Mouse (Mus musculus) forebrain, embryonic 10.5 days (tissue): ENCODE data around the gene Xxylt1. TPM values are rescaled to one million over a fixed set of nuclear protein-coding genes. Genes with fewer than 3 reads are reported as not detected.

Experiments used
- DNase-seq: peaks from one replicate; pipeline ENCODE4 v3.0.0-alpha.2; 2017; ENCODE audit warnings: low spot score; ENCODE audit errors: extremely low spot score
- H3K27ac ChIP-seq: fragments of 300-500 bp; sonication (generic); 2 replicates; pipeline ENCODE4 v1.5.1; 2016; ENCODE audit warnings: mild to moderate bottlenecking
- H3K27me3 ChIP-seq: fragments of 300-500 bp; sonication (generic); 2 replicates; pipeline ENCODE4 v1.6.1; 2016; ENCODE audit warnings: mild to moderate bottlenecking; ENCODE audit not compliant: poor library complexity, severe bottlenecking
- H3K36me3 ChIP-seq: fragments of 300-500 bp; sonication (generic); replicated peaks from 2 replicates; pipeline ENCODE4 v1.6.1; 2016; ENCODE audit warnings: mild to moderate bottlenecking, moderate library complexity
- H3K4me1 ChIP-seq: fragments of 300-500 bp; sonication (generic); 2 replicates; pipeline ENCODE4 v1.6.1; 2016
- H3K4me3 ChIP-seq: fragments of 300-500 bp; sonication (generic); 2 replicates; pipeline ENCODE4 v1.5.1; 2016; ENCODE audit warnings: mild to moderate bottlenecking, moderate library complexity
- H3K9me3 ChIP-seq: fragments of 300-500 bp; sonication (generic); 2 replicates; pipeline ENCODE4 v1.6.1; 2016; ENCODE audit warnings: mild to moderate bottlenecking, moderate library complexity
- WGBS: fragments of 180-500 bp; shearing (Covaris S2); methylation state at CpG from one replicate; pipeline ENCODE4 v1.1.7; 2016; 5-methylcytosine and 5-hydroxymethylcytosine counted together
- polyA plus RNA-seq: library from polyadenylated mRNA; unstranded; fragments of >200 nt; fragmentation: Nextera tagmentation; extraction: Ambion mirVana; gene quantifications from 2 replicates; pipeline ENCODE4 v1.2.1, GENCODE M21; 2016

The Xxylt1 gene
- polyA plus RNA-seq, 1 experiment from 2014 or later = 13.9 TPM

GRCm38 (mm10) chr16:30960266-30960665, 121.0 kb downstream of the Xxylt1 start:
- 97% methylated on average over 4 of the region's 4 CpGs for WGBS
- no peaks in the 10 kb centered on the region for H3K9me3 ChIP-seq

GRCm38 (mm10) chr16:30959692-30960091, 121.5 kb downstream of the Xxylt1 start:
- Histone ChIP-seq H3K4me3 (no peak overlapping the region), H3K9me3 (no peaks in the 10 kb centered on the region), H3K36me3 (peaks cover 11% of the 10 kb centered on the region), H3K27ac (no peak overlapping the region), H3K4me1 (peaks cover 5% of the 10 kb centered on the region), H3K27me3 (no peaks in the 10 kb centered on the region)
- WGBS = 93% methylated on average over 12 of the region's 12 CpGs
- no peak for DNase-seq

More at GRCm38 (mm10) chr16:30960266-30960665, 121.0 kb downstream of the Xxylt1 start:
- H3K27me3 ChIP-seq = no peaks in the 10 kb centered on the region
- peaks cover 10% of the 10 kb centered on the region for H3K4me1 ChIP-seq
- H3K4me3 ChIP-seq = no peak overlapping the region
- H3K36me3 ChIP-seq = peaks cover 11% of the 10 kb centered on the region
- H3K27ac ChIP-seq = no peak overlapping the region
- no peak for DNase-seq

- Histone ChIP-seq H3K27me3 (no peaks in the 10 kb centered on the region), H3K36me3 (peaks cover 11% of the 10 kb centered on the region), H3K4me1 (no peaks in the 10 kb centered on the region), H3K27ac (no peak overlapping the region), H3K9me3 (no peaks in the 10 kb centered on the region), H3K4me3 (no peak overlapping the region)
- DNase-seq = no peak
- WGBS = 90% methylated on average over 8 of the region's 8 CpGs
Observed at GRCm38 (mm10) chr16:30956141-30956540, 125.1 kb downstream of the Xxylt1 start.

- H3K4me3 ChIP-seq = no peak overlapping the region
- WGBS = 67% methylated on average over 1 of the region's 1 CpGs
- no peak overlapping the region for H3K27ac ChIP-seq
- no peaks in the 10 kb centered on the region for H3K4me1 ChIP-seq
- no peaks in the 10 kb centered on the region for H3K27me3 ChIP-seq
- H3K36me3 ChIP-seq = peaks cover 5% of the 10 kb centered on the region; the same call in 1 of the 2 replicates
- no peak for DNase-seq
- no peaks in the 10 kb centered on the region for H3K9me3 ChIP-seq
Observed at GRCm38 (mm10) chr16:30948636-30949035, 132.6 kb downstream of the Xxylt1 start.

GRCm38 (mm10) chr16:30948216-30948615, 133.0 kb downstream of the Xxylt1 start:
- Histone ChIP-seq H3K4me3 (no peak overlapping the region), H3K27me3 (no peaks in the 10 kb centered on the region), H3K4me1 (no peaks in the 10 kb centered on the region), H3K27ac (no peak overlapping the region), H3K9me3 (no peaks in the 10 kb centered on the region), H3K36me3 (peaks cover 5% of the 10 kb centered on the region; the same call in 1 of the 2 replicates)
- WGBS = 90% methylated on average over 4 of the region's 4 CpGs
- DNase-seq = no peak

GRCm38 (mm10) chr16:30944886-30945285, 136.3 kb downstream of the Xxylt1 start:
- H3K9me3 ChIP-seq = no peaks in the 10 kb centered on the region
- H3K4me3 ChIP-seq = no peak overlapping the region
- no peak for DNase-seq
- 86% methylated on average over 8 of the region's 8 CpGs for WGBS
- peaks cover 5% of the 10 kb centered on the region; the same call in 1 of the 2 replicates for H3K36me3 ChIP-seq
- peaks cover 4% of the 10 kb centered on the region for H3K4me1 ChIP-seq
- H3K27ac ChIP-seq = no peak overlapping the region
- H3K27me3 ChIP-seq = no peaks in the 10 kb centered on the region

GRCm38 (mm10) chr16:30943919-30944318, 137.3 kb downstream of the Xxylt1 start:
- H3K9me3 ChIP-seq = no peaks in the 10 kb centered on the region
- no peak overlapping the region for H3K27ac ChIP-seq
- no peaks in the 10 kb centered on the region for H3K27me3 ChIP-seq
- H3K36me3 ChIP-seq = peaks cover 5% of the 10 kb centered on the region; the same call in 1 of the 2 replicates
- H3K4me1 ChIP-seq = peaks cover 13% of the 10 kb centered on the region
- no peak overlapping the region for H3K4me3 ChIP-seq
- WGBS = 90% methylated on average over 4 of the region's 4 CpGs
- DNase-seq = no peak

- no peak for DNase-seq
- 80% methylated on average over 2 of the region's 2 CpGs for WGBS
- Histone ChIP-seq H3K4me1 (peaks cover 26% of the 10 kb centered on the region), H3K9me3 (no peaks in the 10 kb centered on the region), H3K4me3 (no peak overlapping the region), H3K27ac (no peak overlapping the region), H3K36me3 (no peaks in the 10 kb centered on the region), H3K27me3 (no peaks in the 10 kb centered on the region)
Observed at GRCm38 (mm10) chr16:30940699-30941098, 140.5 kb downstream of the Xxylt1 start.

GRCm38 (mm10) chr16:30939903-30940302, 141.3 kb downstream of the Xxylt1 start:
- no peak for DNase-seq
- Histone ChIP-seq H3K4me1 (peaks cover 33% of the 10 kb centered on the region), H3K27me3 (no peaks in the 10 kb centered on the region), H3K36me3 (no peaks in the 10 kb centered on the region), H3K27ac (0 out of 2 replicates have a peak overlapping the region, but pooled peaks have one; percentile 30), H3K4me3 (no peak overlapping the region), H3K9me3 (no peaks in the 10 kb centered on the region)
- WGBS = 2% methylated on average over 3 of the region's 3 CpGs

GRCm38 (mm10) chr16:30939210-30939609, 142.0 kb downstream of the Xxylt1 start:
- no peaks in the 10 kb centered on the region for H3K36me3 ChIP-seq
- no peaks in the 10 kb centered on the region for H3K9me3 ChIP-seq
- H3K27me3 ChIP-seq = no peaks in the 10 kb centered on the region
- H3K4me1 ChIP-seq = peaks cover 40% of the 10 kb centered on the region
- 82% methylated on average over 8 of the region's 8 CpGs for WGBS
- DNase-seq = no peak
- no peak overlapping the region for H3K27ac ChIP-seq
- no peak overlapping the region for H3K4me3 ChIP-seq

GRCm38 (mm10) chr16:30938664-30939063, 142.6 kb downstream of the Xxylt1 start:
- Histone ChIP-seq H3K9me3 (no peaks in the 10 kb centered on the region), H3K27ac (no peak overlapping the region), H3K27me3 (no peaks in the 10 kb centered on the region), H3K36me3 (no peaks in the 10 kb centered on the region), H3K4me1 (peaks cover 41% of the 10 kb centered on the region), H3K4me3 (no peak overlapping the region)
- DNase-seq = no peak
- WGBS = 89% methylated on average over 3 of the region's 3 CpGs

- Histone ChIP-seq H3K4me3 (no peak overlapping the region), H3K4me1 (peaks cover 41% of the 10 kb centered on the region), H3K27me3 (no peaks in the 10 kb centered on the region), H3K9me3 (no peaks in the 10 kb centered on the region), H3K36me3 (no peaks in the 10 kb centered on the region), H3K27ac (no peak overlapping the region)
- DNase-seq = no peak
- 95% methylated on average over 3 of the region's 3 CpGs for WGBS
Observed at GRCm38 (mm10) chr16:30937665-30938064, 143.6 kb downstream of the Xxylt1 start.

- Histone ChIP-seq H3K27ac (peak overlapping the region; percentile 17; the same call in 1 of the 2 replicates), H3K36me3 (no peaks in the 10 kb centered on the region), H3K4me3 (no peak overlapping the region), H3K9me3 (no peaks in the 10 kb centered on the region), H3K27me3 (no peaks in the 10 kb centered on the region), H3K4me1 (peaks cover 41% of the 10 kb centered on the region)
- 40% methylated on average over 6 of the region's 6 CpGs for WGBS
- DNase-seq = no peak
Observed at GRCm38 (mm10) chr16:30936471-30936870, 144.8 kb downstream of the Xxylt1 start.

GRCm38 (mm10) chr16:30936012-30936461, 145.2 kb downstream of the Xxylt1 start:
- no peak overlapping the region for H3K4me3 ChIP-seq
- H3K27ac ChIP-seq = no peak overlapping the region; the same call in 1 of the 2 replicates
- no peaks in the 10 kb centered on the region for H3K36me3 ChIP-seq
- H3K27me3 ChIP-seq = no peaks in the 10 kb centered on the region
- no peaks in the 10 kb centered on the region for H3K9me3 ChIP-seq
- 82% methylated on average over 7 of the region's 7 CpGs for WGBS
- peaks cover 41% of the 10 kb centered on the region for H3K4me1 ChIP-seq
- DNase-seq = no peak
